Mouse (Mus musculus) frontal cortex, postnatal 10 days (tissue): ENCODE measurements around the gene Mtnr1b.
A peak's percentile ranks its signal among the peaks of the same experiment; 100 is the strongest.
"Not testable (repeated sequence)": the region's sequence is repeated elsewhere in the genome, so short reads cannot be mapped to it uniquely, and the experiment has no call there.

Experiments
- DNase-seq, 2 experiments: peaks; one replicate each; pipeline ENCODE4 v3.0.0; 2022; ENCODE audit warnings: low spot score in 2 of 2, mixed read lengths in 1 of 2

Gene Mtnr1b

GRCm38 (mm10) chr9:15874506-15875160, at the start of gene Mtnr1b:
Gene Mtnr1b (minus strand): TSS chr9:15874556.
- no peak for DNase-seq

GRCm38 (mm10) chr9:15920271-15920670, 45.9 kb upstream of the Mtnr1b start:
- DNase-seq: no peak

DNA sequence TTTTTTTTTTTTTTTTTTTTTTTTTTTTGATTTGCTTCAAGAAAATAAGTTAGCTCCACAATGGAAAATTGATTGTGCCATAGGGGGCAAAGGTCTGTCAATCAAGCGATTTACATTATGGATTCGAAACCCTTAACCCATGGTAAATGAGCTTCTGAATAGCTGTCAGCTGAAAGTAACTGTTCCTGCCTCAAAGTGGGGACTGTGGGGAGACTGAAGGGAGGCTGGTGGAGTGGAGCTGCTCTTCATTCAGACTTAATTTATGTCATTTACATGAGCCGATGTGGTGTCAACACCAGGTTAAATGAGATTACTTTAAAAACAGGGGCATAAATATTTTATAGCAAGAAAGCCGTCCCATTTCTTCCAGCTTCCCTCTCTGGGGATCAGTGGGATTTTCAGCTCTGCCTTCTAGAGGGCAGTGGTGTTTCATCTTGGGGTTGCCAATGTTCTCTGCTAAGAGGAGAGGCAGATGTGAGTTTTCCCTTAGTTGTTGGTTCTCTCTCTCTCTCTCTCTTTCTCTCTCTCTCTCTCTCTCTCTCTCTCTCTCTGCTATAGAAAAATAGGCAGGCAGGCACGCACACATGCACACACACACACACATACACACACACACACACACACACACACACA, 45.1 kb upstream of the Mtnr1b start:
- no peak for DNase-seq

DNA sequence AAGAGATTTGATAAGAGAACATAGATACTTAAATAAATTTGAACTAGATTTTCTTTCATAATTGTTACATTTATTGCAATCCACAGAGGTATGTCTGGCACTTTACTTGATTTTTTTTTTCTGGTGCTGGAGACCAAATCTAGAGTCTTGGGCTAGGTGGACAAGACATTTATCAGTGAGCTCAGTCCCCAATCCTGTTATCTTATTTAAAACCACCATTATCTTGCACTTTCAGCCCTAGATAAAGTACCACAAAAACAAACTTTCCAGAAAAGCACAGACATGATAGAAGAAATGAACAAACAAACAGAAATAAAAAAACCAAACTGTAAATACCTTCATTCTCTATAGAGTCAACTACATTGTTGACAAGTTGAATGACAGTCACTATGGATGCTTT, 42.2 kb upstream of the Mtnr1b start:
- no peak for DNase-seq

DNA sequence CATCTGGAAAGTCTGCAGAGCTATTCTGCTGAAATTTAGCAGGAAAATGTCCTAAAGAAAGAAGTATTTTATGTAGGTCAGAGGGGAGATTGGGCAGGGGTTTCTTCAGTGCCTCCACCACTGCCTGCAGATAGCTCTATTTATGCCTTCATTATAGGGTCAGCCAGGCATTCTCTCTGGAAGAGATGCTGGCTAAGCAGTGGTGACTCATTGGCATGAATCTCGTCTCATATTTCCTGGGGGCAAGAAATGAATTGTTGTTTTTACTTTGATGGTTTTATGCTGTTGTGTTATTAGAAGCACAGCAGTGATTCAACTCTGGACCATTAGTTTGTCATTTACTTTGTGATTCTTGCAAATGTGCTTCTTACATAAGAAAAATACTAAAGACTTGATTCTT, 38.4 kb upstream of the Mtnr1b start:
- DNase-seq: no peak

DNA sequence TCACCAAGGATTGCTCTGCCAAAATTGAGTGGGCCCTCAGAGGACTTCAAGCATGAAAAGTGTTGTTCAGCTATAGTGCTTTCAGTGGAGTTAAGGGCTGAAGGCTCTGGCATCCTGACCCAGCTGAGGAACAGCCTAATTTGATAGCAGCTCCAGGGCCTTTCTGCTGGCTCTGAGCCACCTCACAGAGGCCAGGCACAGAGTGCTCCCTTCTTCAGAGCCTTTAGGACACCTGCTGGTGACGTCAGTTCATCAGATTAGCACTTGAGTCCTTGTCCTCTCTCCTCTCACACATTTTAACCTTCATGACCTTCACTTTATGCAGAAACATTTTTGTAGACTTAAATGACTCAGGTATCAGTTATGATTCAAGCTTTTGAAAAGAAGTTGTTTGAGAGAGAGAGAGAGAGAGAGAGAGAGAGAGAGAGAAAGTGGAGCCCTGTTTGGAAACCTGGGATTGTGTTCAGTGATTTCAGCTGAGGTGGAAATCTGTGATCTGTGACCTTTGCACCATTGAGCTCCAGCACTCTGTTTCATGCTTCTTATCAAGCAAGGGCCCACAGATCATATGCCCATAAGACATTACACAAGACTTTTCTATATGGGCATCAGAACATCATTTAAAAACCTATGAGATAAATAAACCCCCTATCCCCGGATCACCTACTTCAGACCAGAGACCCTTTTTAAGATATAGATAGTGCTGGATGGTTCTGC, 35.2 kb upstream of the Mtnr1b start:
- DNase-seq: no peak

- no peak for DNase-seq
Measured at GRCm38 (mm10) chr9:15903948-15904750, 29.8 kb upstream of the Mtnr1b start.

GRCm38 (mm10) chr9:15898112-15898511, 23.8 kb upstream of the Mtnr1b start:
- no peak for DNase-seq

DNA sequence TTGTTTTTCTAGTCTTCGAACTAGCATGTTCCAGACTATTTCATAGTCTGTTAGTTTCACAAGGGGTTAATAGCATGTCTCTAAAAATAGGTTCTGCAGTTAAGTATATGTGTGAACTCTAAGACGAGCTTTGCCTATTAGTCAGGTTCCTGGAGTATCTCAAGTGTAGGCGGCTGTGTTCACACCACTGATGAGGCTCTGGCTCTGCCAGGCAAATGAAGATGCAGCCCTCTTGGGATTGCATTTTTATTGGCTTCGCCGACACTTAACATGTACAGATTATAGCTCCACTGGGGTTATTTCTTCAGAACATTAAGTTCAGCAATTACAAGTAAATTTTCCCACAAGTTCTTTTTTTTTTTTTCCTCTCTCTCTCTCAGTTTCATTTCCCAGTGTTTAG, 12.4 kb upstream of the Mtnr1b start:
- no peak for DNase-seq

GRCm38 (mm10) chr9:15880754-15881153, 6.4 kb upstream of the Mtnr1b start:
- DNase-seq: no peak

GRCm38 (mm10) chr9:15880160-15880603, 5.8 kb upstream of the Mtnr1b start:
- no peak for DNase-seq

- no peak for DNase-seq
Measured at GRCm38 (mm10) chr9:15870013-15870412, 4.3 kb downstream of the Mtnr1b start.

DNA sequence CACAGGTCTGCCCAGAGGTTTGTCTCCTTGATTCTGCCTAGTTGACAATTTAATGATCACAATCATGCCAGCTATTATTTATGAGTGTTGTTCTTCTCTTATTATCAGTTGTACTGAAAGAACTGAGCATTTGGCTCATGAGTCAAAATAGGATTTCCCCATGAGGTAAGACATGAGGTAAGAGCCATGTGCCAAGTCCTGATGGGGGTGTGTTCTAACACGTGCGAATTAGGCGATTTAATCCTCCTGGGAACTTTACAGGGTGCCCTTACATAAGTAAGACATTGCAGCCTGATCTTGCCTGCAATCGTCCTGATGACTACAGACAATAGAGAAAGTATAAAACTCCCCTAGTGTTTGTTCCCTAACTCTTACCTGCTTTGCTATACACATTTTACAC, 4.9 kb downstream of the Mtnr1b start:
- no peak for DNase-seq

DNA sequence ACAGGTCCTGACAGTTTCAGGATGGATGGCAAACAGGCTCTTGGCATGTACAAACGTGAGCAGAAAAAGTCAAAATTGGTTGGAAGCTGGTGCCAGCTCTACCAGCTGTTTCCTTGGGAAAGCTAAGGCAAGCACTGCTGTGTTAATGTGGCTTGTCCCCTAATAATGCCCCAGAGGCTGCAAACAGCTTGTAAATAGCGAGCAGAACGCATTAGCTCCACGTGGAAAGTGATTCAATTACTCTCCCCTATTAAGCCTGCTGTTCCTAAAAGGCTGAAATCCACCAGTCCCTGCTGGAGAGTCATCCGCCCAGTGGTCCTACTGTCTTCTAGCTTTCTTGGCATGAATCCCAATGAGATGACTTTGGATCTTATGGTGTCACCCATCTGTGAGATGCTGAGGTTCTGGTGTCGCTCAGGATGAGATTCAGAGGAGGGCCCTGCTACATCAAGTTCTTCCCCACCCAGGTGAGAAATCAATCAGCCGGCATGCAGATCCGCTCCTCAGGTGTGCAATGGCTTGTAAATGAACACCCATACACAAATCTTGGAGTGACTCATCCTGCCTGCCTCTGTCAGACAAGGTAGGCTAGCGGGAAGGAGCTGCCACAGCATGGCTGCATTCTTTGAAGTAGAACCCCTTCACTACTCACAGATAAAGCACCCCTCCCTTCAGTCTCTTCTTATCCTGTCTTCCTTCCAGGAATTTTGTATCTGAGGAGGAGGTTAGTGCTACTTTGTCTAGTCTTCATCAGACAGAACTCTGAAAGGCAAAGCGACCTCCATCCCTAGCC, 7.9 kb downstream of the Mtnr1b start:
- no peak for DNase-seq

DNA sequence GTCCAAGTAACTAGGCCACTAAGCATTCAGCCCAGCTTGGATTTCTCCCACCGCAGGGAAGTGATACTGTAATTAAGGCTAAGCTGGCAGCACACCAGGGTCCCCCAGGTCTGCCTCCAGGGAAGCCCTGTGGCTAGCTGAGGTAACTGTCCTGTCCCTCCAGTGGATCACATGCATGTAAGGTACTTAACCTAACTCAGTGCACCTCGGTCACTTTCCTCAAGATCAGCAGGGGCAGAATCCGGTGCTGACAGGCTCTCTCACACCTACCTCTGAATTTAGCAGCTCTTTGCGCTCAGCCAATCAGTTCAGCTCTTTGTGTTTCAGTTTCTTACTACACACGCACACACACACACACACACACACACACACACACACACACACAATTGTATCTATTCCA, 13.0 kb downstream of the Mtnr1b start:
- DNase-seq: no peak

- DNase-seq: no peak
Measured at GRCm38 (mm10) chr9:15850749-15851148, 23.6 kb downstream of the Mtnr1b start.

DNA sequence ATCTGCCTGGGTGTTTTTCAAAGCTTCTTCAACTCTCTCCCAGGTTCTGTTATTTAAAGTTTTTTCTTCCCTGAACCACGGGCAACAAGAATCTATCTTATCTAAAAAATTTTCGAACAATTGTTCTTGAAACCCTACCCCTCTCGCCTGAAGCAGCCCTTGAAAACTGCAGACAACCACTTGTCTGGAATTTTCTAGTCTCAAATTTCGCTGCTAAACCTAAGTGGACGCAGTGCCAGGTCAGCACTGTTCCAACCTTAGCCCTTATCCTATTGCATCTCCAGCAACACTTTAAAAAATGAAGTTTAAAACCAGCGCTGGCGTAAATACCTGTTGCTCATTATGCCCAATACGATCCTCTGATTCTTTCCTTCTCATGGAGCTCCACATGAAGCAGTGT, 29.0 kb downstream of the Mtnr1b start:
- no peak for DNase-seq

- DNase-seq: not testable (repeated sequence)
Measured at GRCm38 (mm10) chr9:15844936-15845335, 29.4 kb downstream of the Mtnr1b start.

GRCm38 (mm10) chr9:15813002-15813911, 61.1 kb downstream of the Mtnr1b start:
- peak; percentile 21 to 25 for DNase-seq

DNA sequence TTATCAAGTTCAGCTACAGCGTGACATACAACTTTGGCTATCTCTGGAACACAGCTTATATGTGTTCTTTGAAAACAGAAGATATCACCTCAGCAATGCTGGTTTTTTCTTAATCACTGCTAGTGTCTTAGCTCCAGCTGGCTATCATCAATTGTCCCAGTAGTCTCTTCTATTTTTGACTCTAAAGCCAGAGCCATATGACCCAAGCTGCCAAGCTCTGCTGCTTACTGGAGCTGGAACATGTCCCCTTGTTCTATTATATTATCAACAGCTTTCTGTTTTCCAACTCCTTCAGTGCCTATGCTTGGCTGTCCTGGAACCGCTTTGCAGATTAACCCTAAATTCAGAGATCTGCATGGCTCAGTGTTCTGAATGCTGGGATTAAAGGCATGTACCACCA, 70.1 kb downstream of the Mtnr1b start:
- no peak for DNase-seq
